Mouse (Mus musculus) CH12F3 (cell line): ENCODE results near the gene Rab6a.

Experiments used
- in situ Hi-C: fragments of 300-500 bp; cut with MboI; formaldehyde crosslinking; loops from 2 replicates; pipeline ENCODE4 v1.14.3; 2020; ENCODE audit warnings: low sequenced_read_pairs

Rab6a gene

DNA sequence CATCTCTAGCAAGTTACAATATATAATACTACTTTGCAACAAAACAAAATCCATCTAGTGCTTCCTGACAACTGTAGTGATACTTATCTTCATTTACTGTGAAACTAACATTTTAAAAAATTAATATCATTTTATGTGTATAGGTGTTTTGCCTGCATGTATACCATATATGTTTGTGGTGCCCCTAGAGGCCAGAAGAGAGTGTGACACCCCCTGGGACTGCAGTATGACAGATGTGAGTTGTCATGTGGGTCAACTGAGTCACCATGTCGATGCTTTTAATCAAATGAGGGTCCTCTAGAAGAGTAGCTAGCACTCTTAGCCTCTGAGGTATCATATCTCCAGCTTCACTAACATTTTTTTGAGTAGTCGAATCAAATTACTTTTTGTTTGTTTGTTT is 15.1 kb downstream of the Rab6a start:
- in situ Hi-C loops, result no loop called here

DNA sequence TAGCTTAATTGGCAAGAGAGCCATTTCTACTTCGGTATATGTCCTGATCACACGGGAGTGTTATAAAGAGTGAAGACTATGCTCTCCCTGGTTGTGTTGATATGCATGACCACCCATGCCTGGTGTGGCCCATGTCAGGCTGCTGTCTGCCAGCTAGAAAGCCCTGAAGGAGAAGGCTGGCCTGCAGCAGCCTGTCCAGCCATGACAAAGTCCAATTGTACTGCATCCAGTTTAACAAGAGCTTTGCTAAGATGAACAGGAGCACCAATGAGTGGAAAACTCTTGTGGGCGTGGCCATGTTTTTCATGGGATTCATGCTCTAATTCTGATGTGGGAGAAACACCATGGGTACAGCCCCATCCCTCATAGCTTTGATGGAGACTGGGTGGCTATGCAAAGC is 17.3 kb downstream of the Rab6a start:
- in situ Hi-C loops, result no loop called here

DNA sequence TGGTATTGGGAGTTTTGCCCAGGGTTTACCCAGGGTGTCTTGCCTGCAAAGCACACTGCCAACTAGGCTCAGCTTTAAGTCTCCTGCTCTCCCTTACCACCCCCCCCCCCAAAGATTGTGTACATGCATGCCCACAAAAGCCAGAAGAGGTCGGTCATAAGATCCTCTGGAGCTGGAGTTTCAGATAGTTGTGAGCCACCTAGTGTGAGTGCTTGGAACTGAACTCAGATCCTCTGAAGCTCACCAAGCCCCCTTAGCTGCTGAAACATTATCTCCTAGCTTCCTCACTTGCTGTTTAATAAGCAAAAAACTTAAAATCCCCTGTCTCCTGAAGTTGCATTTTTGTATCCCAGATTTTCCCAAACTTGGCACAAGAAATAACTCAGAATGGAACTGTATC is 30.4 kb downstream of the Rab6a start:
- in situ Hi-C loops, result no loop called here

DNA sequence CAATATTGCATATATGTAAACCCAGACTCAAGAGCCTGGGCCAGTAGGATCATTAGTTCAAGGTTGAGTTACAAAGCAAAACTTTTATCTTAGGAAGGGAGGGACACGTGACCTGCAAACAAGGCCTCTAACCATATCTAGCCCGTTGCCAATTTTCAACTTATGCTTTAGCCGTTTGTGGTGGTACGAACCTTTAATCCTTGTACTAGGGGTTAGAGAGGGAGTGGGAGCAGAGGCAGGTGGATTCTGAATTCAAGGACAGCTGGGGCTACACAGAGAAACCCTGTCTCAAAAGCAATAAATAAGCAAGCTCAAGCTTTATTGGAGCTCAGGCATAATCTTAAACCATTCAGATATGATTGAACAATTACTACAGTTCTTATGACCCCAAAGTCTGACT is 35.2 kb downstream of the Rab6a start:
- in situ Hi-C loops, result no loop called here

DNA sequence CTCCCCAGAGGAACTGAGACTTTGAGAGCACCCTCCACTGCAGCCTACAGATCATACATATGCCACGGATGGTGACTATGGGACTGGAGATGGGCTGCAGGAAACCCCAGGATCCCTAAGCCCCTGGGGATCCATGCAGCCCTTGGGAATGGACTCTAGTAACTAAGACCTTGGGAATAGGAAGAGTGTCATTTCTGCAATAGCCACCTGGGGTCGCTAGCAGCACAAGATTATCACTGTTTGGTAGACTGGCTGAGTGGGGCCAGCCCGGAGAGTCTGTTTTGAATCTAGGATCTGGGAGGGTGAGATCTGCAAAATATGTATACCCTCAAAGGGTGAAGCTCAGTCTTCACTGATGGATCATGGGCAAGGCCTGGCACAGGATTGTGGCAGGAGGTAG is 37.9 kb downstream of the Rab6a start:
- in situ Hi-C loops, result no loop called here

DNA sequence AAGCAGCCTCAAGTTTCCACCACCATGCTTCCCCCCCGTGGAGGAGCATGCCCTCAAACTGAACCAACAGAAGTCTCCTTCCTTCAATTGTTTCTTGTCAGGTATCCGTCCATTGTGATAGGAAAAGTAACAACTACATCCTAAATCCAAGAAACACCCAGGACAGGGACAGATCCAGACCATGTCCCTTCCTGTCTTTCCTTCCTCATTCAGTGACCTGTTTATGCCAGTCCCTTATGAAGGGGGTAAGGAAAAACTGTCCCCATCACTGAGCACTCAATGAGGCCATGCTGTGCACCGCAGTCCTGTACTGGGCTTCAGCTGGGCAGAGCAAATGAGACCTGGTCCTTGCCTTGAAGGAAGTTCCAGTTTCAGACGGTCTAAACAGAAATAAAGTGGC is 41.9 kb downstream of the Rab6a start:
- in situ Hi-C loops, result no loop called here

DNA sequence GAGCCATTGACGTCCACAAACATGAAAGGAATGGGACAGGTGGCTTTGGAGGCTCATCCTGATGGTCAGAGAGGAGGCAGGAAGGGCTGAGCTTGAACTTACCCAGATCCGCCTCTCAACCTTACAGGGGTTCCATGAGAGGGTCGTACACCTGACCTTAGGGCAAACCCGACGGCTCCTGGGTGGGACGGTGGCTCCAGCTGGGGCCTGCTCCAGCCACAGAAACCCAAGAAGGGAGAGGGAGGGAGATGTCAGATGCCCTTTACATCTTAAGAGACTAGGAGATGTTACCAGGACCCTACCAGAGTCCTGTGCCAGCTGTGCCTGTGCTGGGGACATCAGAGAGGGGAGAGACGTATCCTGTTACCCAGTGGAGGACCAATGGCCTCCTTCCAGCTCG is 42.6 kb downstream of the Rab6a start:
- in situ Hi-C loops, result no loop called here

DNA sequence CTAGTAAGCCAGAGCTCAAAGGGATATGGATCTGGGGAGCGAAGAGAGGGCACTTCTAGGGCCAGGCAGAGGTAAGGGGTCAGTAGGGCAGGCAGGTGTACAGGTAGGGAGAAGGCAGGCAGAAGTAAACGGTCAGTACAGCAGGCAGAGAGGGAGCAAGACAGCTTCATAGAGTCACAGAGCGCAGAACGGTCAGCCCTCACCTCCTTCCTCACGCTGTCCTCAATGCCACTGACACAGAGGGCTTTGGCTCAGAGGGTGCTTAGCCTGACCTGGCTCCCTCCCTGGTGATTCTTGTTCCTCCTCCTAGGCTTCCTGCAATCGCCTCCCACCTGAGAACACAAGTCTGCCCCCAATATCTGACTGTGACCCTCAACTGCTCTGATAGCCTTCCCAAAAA is 43.2 kb downstream of the Rab6a start:
- in situ Hi-C loops, result no loop called here

DNA sequence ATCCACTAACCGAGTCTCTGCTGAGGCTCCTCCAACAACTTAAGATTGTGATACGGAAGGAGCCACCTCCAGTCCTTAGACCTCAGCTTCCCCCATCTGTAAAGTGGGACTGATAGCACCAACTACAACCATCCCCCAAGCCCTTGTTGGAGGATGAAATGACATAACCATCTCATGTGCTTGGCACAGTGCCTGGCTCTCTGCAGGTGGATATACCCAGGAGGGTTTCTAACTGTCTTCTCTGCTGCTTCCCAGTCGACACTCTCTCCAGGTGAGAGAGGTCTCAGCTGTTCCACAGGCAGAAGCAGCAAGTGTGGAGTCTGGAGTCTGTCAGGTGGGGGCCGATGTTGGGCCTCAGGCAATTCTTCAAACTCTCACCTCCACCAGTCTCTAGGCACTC is 43.8 kb downstream of the Rab6a start:
- in situ Hi-C loops, result no loop called here

DNA sequence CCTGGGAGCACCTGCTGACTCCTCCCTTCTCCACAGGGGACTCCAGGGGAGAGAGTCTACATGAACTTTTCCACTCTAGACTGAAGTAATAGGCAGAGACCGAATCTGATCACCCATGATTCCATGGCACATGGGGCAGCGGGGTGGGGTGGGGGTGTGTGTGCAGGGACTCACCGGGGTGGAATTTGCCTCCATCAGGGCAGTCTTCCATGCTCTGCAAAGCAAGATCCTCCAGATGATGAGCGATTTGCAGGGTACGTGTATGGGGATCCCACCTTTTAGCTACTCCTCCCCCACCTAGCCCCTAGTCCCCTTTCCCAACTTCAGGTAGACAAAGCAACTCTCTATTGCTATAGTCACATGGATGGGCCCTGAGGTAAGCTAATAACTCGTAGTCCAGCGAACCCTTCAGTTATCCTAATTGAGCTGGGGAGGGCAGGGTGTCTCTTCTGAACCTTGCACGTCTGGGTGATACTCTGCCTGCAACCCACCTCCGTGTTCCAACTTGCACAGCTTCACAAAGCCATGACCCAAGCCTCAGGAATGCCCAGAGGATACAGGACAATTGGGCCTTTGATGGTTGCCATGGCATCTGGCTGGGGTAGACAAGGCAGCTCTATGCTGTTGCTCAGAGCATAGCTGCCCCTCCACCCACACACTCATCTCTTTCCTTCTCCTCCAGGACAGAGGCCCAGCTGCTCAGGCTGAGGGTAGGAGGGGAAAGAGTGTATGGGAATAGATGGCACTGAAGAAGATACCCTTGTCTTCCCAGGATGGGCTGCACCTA is 46.5 kb downstream of the Rab6a start:
- in situ Hi-C loops, result no loop called here

DNA sequence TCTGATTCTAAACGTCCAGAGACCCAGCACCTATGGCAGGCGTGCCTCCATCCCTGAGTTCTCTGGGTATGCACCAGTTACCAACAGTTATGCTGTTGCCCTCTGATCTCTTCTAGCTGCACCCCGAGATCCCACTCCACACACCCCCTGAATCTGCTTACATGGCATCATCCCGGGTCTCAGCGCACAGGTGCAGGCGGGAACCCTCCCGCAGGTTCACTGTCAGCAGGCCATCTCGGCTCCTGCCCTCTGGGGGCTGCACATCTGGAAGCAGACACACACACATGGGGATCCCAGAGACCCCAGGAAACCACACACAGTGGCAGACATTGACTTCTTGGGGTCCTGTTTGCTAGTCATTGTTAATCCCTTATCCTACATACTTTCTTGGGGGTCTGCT is 47.2 kb downstream of the Rab6a start:
- in situ Hi-C loops, result no loop called here

DNA sequence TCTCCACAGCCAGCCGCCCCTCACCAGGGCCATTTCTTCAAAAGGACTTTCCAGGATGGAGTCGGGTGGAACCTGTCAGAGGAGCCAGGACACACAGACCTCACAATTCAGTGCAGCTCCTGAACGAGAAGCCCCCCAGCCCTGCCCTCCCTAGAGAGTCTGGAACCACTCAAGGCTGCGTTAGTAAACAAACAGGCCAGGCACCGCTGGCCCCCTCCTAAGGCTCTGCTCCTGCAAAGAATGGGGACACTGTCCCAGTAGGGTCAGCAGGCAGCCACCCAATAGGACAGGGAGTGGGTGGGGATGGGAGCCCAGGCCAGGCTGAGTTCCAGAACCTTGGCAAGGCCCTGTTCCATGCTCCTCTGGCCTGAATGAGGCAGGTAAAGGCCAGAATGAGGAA is 49.5 kb downstream of the Rab6a start:
- in situ Hi-C loops, result no loop called here

DNA sequence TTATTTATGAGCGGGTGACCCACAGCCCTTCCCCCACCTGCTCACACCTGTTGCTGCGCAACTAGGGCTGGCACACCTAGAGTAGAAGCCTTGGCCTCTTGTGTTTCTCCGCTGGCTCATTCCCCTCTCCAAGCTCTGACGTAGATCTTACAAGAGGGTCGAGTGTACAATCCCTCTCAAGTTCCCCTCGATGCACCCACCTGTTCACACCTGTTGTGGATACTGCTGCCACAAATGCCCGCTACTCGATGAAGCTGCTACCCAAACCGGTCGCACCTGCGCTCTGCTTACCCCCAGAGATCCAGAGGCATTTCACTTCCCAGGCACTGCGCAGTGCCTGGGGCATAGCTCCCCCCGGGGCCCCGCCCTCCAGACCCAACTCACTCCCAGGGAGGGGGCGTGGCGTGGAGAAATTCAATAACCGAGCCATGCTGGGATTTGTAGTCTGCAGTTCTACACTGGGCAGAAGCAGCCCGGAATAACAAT is 50.9 kb downstream of the Rab6a start:
- in situ Hi-C loops, result no loop called here

DNA sequence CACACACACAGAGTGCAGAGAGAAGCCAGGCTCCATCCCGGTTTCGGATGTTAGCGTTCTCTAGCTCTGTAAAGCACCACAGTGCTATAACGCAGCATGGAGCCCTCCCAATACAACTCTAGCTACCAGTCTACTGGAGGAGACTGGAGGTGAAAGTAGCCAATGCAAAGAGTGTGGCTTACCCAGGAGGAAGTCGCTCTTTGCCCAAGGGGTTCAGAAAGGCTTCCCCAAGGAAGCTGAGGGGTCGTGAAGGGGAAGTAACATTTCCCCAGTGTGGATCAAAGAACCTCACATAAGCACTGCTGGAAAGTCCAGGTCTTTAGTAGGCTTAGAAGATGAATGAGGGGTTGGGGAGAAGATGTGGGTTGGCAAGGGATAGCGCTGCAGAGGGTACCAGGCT is 54.1 kb downstream of the Rab6a start:
- in situ Hi-C loops, result no loop called here

DNA sequence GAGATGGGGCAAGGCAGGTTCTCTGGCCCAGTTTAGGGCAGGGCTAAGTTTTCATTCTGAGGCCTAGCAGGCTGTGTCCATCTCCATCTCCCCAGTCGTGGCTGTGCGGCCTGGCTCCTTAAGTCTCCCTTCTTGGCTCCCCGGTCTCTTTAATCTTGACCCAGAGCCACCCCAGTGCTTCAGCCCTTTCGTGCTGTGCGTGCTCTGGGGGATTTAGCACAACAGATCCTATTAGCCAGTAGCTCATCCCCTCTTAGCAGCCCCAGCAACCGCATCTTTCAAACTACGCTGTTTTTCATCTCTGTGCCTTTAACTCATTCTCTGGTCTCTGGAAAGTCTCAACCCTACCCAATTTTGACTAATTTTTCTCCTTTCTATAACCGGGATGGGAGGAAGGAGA is 55.0 kb downstream of the Rab6a start, which contains the start of gene Plekhb1:
Plekhb1 (minus strand) TSS at position 184 of the 400 bp plus-strand sequence.
- in situ Hi-C loops, result no loop called here

DNA sequence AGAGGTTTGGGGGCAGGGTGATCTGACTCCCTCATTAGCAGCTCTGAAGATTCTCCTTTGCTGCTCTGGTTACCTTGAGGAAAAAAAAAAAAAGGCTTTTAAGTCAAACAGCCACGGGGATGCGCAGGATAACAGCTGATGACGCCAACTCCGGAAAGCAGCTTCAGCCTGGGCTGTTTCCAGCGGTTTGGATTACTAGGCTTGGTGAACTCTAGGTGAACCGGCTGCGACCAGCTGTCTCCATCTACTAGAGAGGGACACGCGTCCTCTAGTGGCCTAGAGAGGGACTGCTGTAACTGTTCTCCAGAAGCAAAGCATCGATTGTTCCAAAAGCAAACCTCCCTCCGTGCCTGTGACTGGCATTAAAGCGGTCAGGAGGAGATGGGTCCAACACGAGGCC is 56.0 kb downstream of the Rab6a start:
- in situ Hi-C loops, result no loop called here

DNA sequence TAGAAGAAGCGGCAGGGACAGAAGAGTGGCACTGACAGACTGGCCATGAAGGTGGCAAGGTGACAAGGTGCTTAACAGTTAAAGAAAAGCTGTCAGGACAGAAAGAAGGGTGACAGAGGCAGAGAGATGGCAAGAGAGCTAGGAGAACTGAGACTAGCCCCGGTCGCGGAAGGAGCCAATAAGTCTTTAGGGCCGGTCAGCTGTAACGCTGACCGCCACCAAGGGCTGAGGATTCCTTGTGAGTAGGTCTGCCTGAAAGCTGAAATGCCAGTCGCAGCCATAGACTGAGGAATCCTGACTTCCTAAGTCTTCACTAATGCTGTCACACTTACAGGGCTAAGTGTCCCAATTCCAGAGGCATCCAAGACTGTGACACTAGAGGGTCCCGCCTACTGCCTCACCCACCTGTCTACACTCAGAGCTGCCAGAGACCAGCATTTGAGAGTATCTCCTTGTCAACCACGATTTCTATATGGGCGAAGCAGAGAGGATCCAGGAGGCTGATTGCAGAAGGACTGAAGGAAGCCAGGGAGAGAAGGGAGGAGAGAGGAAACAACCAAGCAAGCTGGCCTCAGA is 56.6 kb downstream of the Rab6a start:
- in situ Hi-C loops, result no loop called here

DNA sequence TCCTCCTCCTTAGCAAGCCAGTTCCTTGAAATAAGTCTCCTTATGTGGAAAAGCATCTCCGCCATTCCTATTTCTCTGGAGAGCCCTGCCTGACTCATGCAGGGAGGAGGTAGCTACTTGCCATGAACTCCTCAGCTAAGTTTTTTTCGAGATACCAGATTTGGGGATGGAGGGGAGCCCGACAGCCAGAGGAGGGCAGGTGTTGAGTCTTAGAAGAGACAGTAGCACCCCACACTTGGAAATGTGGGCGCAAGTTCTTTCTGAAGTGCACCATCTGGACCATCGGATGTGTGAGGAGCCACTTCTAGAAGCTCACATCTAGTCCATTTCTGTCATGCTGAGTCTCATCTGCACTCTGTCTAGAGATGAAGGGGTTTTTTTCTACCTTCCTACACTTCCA is 63.4 kb downstream of the Rab6a start:
- in situ Hi-C loops, result no loop called here

DNA sequence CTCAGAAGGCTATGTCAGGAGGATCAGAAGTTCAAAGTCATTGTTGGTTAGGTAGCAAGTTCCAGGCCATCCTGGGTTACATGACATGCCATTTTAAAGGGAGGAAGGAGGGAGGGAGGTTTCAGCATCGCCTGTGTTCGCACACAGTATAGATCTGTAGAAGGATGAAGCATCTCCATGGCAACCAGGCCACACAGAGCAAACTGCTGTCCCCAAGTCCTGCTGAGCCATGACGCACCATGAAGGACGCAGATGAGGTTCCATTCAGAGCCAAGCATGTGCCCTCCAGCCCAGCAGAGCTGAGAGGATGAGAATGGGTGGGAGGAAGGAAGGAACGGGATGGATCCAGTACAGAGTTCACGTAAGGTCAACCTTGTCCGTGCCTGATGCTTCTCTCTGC is 66.2 kb downstream of the Rab6a start:
- in situ Hi-C loops, result no loop called here

DNA sequence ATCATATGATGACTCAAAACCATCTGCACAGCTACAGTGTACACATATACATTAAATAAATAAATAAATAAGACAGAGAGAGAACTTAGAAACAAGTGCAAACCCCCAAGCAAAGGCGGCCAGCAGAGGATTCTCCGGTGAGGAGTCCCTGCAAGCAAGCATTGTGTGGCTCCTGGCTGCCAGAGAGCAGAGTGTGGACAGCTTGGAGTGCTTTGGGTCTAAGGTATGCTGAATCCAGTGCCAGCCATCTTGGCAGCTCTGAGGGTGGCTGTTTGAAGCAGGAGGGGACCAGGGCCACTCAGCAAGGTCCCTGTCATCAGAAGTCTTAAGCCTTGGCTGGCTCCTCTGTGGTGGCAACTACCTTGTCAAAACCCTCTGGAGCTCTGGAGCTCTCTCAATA is 67.7 kb downstream of the Rab6a start:
- in situ Hi-C loops, result no loop called here

DNA sequence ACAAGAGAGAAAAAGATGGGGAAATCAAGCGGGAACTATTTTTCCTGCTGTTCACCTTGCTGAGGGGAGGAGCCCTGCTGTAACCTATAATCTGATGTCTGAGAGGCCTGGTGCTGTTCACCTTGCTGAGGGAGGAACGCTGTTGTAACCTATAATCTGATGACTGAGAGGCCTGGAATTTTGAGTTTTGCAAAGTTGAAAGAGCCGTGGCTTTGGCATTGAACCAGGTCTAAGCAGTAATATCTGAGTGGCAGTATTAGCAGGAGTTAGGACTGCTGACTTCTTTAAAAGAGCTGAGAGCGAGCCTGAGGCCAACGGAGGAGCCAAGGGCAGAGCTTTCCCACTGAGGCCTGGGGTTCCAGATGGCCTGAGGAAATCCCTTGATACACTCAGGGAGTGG is 70.8 kb downstream of the Rab6a start:
- in situ Hi-C loops, result no loop called here

DNA sequence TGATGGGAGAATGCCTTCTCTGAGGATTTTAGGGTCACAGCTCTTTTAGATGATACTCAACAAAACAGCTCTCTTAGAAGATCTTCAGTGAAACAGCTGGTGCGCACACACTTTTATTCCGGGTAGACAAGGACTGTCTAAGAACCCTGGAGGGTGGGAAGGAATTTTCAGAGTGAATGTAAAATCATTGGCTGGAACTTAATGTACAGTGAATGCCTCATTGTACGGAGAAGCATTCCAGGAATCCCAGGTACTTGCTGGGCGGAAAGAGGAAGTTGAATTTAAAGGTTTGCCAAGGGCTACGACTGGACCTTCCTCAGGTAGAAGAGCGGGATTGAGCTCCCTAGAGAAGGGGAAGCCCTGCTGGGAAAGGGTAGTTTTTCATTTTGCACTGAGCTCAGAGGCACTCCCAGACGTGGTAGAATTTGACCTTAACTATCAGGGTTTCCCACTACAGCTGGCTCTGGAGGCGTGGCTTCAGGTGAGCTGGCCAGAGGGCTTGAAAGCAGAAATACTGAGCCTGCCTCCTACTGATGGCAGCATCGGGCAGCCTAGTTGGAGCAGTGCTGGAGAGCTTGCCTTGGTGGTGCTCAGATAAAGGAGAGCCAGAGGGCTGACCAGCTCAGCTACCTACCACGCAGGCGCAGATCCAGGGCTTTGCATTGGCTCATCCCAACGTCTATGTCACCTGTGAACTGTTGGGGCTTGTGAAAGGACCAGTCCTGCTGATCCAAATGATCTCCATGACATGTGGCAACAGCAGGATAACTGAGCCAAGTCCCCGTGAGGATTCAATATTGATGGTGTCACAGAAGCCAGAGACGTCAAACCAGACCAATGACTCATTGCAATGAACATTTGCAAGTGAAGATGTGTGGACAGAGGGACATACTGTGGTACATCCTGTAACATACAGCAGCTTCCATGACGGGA is 72.0 kb downstream of the Rab6a start:
- in situ Hi-C loops, result no loop called here
